Mouse (Mus musculus) forebrain, postnatal 0 days (tissue): ENCODE data around the gene Agfg1. TPM values are rescaled to one million over a fixed set of nuclear protein-coding genes. Genes with fewer than 3 reads are reported as not detected.

Experiments
- ATAC-seq: fragments of 200-750 bp; cut with Nextera tagmentation; 2 replicates; pipeline ENCODE4 v1.8.0; 2017; ENCODE audit warnings: mild to moderate bottlenecking, moderate library complexity
- DNase-seq: peaks from one replicate; pipeline ENCODE4 v3.0.0-alpha.2; 2015
- H3K27ac ChIP-seq: fragments of 300-500 bp; sonication (generic); 2 replicates; pipeline ENCODE4 v1.5.1; 2014; ENCODE audit warnings: low read depth, mild to moderate bottlenecking, antibody characterized with exemption, low read length, moderate library complexity, mixed read lengths
- H3K27me3 ChIP-seq: fragments of 300-500 bp; sonication (generic); 2 replicates; pipeline ENCODE4 v1.6.1; 2014; ENCODE audit warnings: mild to moderate bottlenecking, low read length, mixed read lengths; ENCODE audit not compliant: insufficient read depth
- H3K36me3 ChIP-seq: fragments of 300-500 bp; sonication (generic); 2 replicates; pipeline ENCODE4 v1.6.1; 2014; ENCODE audit warnings: mild to moderate bottlenecking, moderate library complexity; ENCODE audit not compliant: insufficient read depth
- H3K4me1 ChIP-seq: fragments of 300-500 bp; sonication (generic); 2 replicates; pipeline ENCODE4 v1.6.1; 2014; ENCODE audit warnings: antibody characterized with exemption; ENCODE audit not compliant: insufficient read depth
- H3K4me2 ChIP-seq: fragments of 300-500 bp; sonication (generic); 2 replicates; pipeline ENCODE4 v1.6.1; 2014; ENCODE audit warnings: low read depth, mild to moderate bottlenecking, moderate library complexity
- H3K4me3 ChIP-seq: fragments of 300-500 bp; sonication (generic); 2 replicates; pipeline ENCODE4 v1.5.1; 2014; ENCODE audit warnings: low read depth, low read length, mixed read lengths
- H3K9ac ChIP-seq: fragments of 300-500 bp; sonication (generic); 2 replicates; pipeline ENCODE4 v1.6.1; 2014; ENCODE audit warnings: mild to moderate bottlenecking
- H3K9me3 ChIP-seq: fragments of 300-500 bp; sonication (generic); 2 replicates; pipeline ENCODE4 v1.6.1; 2016; ENCODE audit warnings: low read length
- CTCF ChIP-seq: sonication (generic); IDR thresholded peaks from 2 replicates; pipeline ENCODE4 v1.5.1; 2016; ENCODE audit warnings: antibody characterized with exemption, control low read depth, low read depth
- WGBS: fragments of 180-500 bp; shearing (Covaris S2); extraction: QIAGEN DNeasy Blood & Tissue Kit; methylation state at CpG from one replicate; pipeline ENCODE4 v1.1.7; 2014; 5-methylcytosine and 5-hydroxymethylcytosine counted together
- polyA plus RNA-seq: library from polyadenylated mRNA; unstranded; fragments of >200 nt; fragmentation: Nextera tagmentation; extraction: Ambion mirVana; gene quantifications from 2 replicates; pipeline ENCODE4 v1.2.1, GENCODE M21; 2015
- total RNA-seq: library from RNA; depleted of rRNA; stranded (reverse); fragments of >200 nt; gene quantifications from 2 replicates; pipeline ENCODE4 v1.2.3, GENCODE M21; 2014

The Agfg1 gene
- total and polyA plus RNA-seq, 2 experiments from 2014 or later: 22.2 to 114 TPM

- H3K9me3 ChIP-seq: no peaks in the 10 kb centered on the region
- H3K4me3 ChIP-seq: no peak overlapping the region
- no peak overlapping the region for H3K27ac ChIP-seq
- TF ChIP-seq CTCF: no peak
- no peak overlapping the region for H3K9ac ChIP-seq
- DNase-seq (no peak), ATAC-seq (no peak)
- no peaks in the 10 kb centered on the region for H3K4me1 ChIP-seq
- no peaks in the 10 kb centered on the region for H3K27me3 ChIP-seq
- no peaks in the 10 kb centered on the region for H3K36me3 ChIP-seq
- WGBS: 74% methylated on average over 11 of the region's 11 CpGs
- no peak overlapping the region for H3K4me2 ChIP-seq
Measured at GRCm38 (mm10) chr1:82832495-82833021, 6.7 kb upstream of the Agfg1 start.

- no peak for DNase-seq
- Histone ChIP-seq H3K4me3 (no peak overlapping the region), H3K9me3 (no peaks in the 10 kb centered on the region), H3K27me3 (no peaks in the 10 kb centered on the region), H3K4me2 (no peak overlapping the region), H3K9ac (no peak overlapping the region), H3K36me3 (no peaks in the 10 kb centered on the region), H3K27ac (no peak overlapping the region), H3K4me1 (peaks cover under 1% of the 10 kb centered on the region; the same call in 1 of the 2 replicates)
- no peak for TF ChIP-seq CTCF
- 90% methylated on average over 2 of the region's 2 CpGs for WGBS
- no peak for ATAC-seq
Measured at GRCm38 (mm10) chr1:82833501-82833900, 5.8 kb upstream of the Agfg1 start.

GRCm38 (mm10) chr1:82834572-82834971, 4.7 kb upstream of the Agfg1 start:
- no peak overlapping the region for H3K4me3 ChIP-seq
- H3K9ac ChIP-seq: no peak overlapping the region
- 76% methylated on average over 8 of the region's 8 CpGs for WGBS
- H3K4me1 ChIP-seq: peaks cover 6% of the 10 kb centered on the region; the same call in 1 of the 2 replicates
- H3K9me3 ChIP-seq: no peaks in the 10 kb centered on the region
- no peaks in the 10 kb centered on the region for H3K27me3 ChIP-seq
- TF ChIP-seq CTCF: no peak
- ATAC-seq (no peak), DNase-seq (no peak)
- no peak overlapping the region for H3K4me2 ChIP-seq
- no peaks in the 10 kb centered on the region for H3K36me3 ChIP-seq
- H3K27ac ChIP-seq: no peak overlapping the region

- Histone ChIP-seq H3K4me2 (no peak overlapping the region), H3K27me3 (no peaks in the 10 kb centered on the region), H3K9ac (no peak overlapping the region), H3K4me3 (no peak overlapping the region), H3K4me1 (peaks cover 14% of the 10 kb centered on the region), H3K27ac (no peak overlapping the region), H3K9me3 (no peaks in the 10 kb centered on the region), H3K36me3 (no peaks in the 10 kb centered on the region)
- TF ChIP-seq CTCF: no peak
- 81% methylated on average over 13 of the region's 13 CpGs for WGBS
- DNase-seq: no peak
- ATAC-seq: no peak
Measured at GRCm38 (mm10) chr1:82836342-82837217, 2.7 kb upstream of the Agfg1 start.

GRCm38 (mm10) chr1:82837579-82837978, 1.7 kb upstream of the Agfg1 start:
- TF ChIP-seq CTCF: no peak
- 82% methylated on average over 6 of the region's 6 CpGs for WGBS
- H3K4me2 ChIP-seq: no peak overlapping the region

GRCm38 (mm10) chr1:82838469-82839295, 601 bp upstream of the Agfg1 start:
- 29% methylated on average over 18 of the region's 18 CpGs for WGBS
- Histone ChIP-seq H3K9ac (peak overlapping the region; percentile 96), H3K27me3 (no peaks in the 10 kb centered on the region), H3K27ac (peak overlapping the region; percentile 66; the same call in 1 of the 2 replicates), H3K4me2 (peak overlapping the region; percentile 81), H3K4me3 (peak overlapping the region; percentile 99), H3K36me3 (no peaks in the 10 kb centered on the region), H3K4me1 (peaks cover 14% of the 10 kb centered on the region), H3K9me3 (no peaks in the 10 kb centered on the region)
- DNase-seq (peak; percentile 11), ATAC-seq (no peak; the same call in 1 of the 2 replicates)
- no peak for TF ChIP-seq CTCF

More at GRCm38 (mm10) chr1:82837579-82837978, 1.7 kb upstream of the Agfg1 start:
- no peak overlapping the region for H3K9ac ChIP-seq
- no peak overlapping the region for H3K27ac ChIP-seq
- no peaks in the 10 kb centered on the region for H3K36me3 ChIP-seq
- no peaks in the 10 kb centered on the region for H3K27me3 ChIP-seq
- DNase-seq: no peak
- H3K9me3 ChIP-seq: no peaks in the 10 kb centered on the region
- ATAC-seq: no peak
- peaks cover 14% of the 10 kb centered on the region for H3K4me1 ChIP-seq
- no peak overlapping the region for H3K4me3 ChIP-seq
